Mouse (Mus musculus) megakaryocyte, embryonic 14.5 days (primary cell): ENCODE measurements around the gene Tmem79.

Experiments used
- FLI1 ChIP-seq: IDR thresholded peaks from 2 replicates; pipeline ENCODE4 v1.6.1; 2012; ENCODE audit warnings: low read length, inconsistent platforms, mixed read lengths
- GATA1 ChIP-seq: IDR thresholded peaks from 3 replicates; pipeline ENCODE4 v1.6.1; 2012; ENCODE audit warnings: mixed read lengths, low read length, inconsistent platforms, borderline replicate concordance

GRCm38 (mm10) chr3:88365705-88366361, 29.9 kb upstream of the Tmem79 start:
- TF ChIP-seq GATA1 (no peak), FLI1 (no peak)
